Mouse (Mus musculus) fibroblast of lung, adult 2 months (primary cell): ENCODE data around the gene Wfdc16.
"Not testable (repeated sequence)": the region's sequence is repeated elsewhere in the genome, so short reads cannot be mapped to it uniquely, and the experiment has no call there.

Experiments
- DNase-seq: peaks from one replicate; pipeline ENCODE4 v3.0.0-alpha.2; 2011; ENCODE audit warnings: low read depth

The Wfdc16 gene

GRCm38 (mm10) chr2:164638696-164639095 is at the start of gene Wfdc16:
Gene Wfdc16, minus strand, starts transcription at chr2:164638796.
- no peak for DNase-seq

- DNase-seq: no peak
Measured at GRCm38 (mm10) chr2:164684807-164685206, 46.2 kb upstream of the Wfdc16 start, which contains the start of gene Wfdc13. Gene Wfdc13, plus strand, starts transcription at chr2:164685107.

- no peak for DNase-seq
Measured at GRCm38 (mm10) chr2:164679906-164680305, 41.3 kb upstream of the Wfdc16 start.

- DNase-seq: peak; percentile 29
Measured at GRCm38 (mm10) chr2:164678848-164679625, 40.4 kb upstream of the Wfdc16 start.

GRCm38 (mm10) chr2:164676916-164677685 is 38.5 kb upstream of the Wfdc16 start:
- DNase-seq: no peak

- no peak for DNase-seq
Measured at GRCm38 (mm10) chr2:164676103-164676502, 37.5 kb upstream of the Wfdc16 start.

- no peak for DNase-seq
Measured at GRCm38 (mm10) chr2:164673987-164674386, 35.4 kb upstream of the Wfdc16 start, which contains the start of gene Wfdc11. Gene Wfdc11, minus strand, starts transcription at chr2:164674087.

GRCm38 (mm10) chr2:164670938-164671337 is 32.3 kb upstream of the Wfdc16 start:
- DNase-seq: no peak

GRCm38 (mm10) chr2:164670261-164670660 is 31.7 kb upstream of the Wfdc16 start:
- DNase-seq: no peak

GRCm38 (mm10) chr2:164664851-164665250 is 26.3 kb upstream of the Wfdc16 start:
- no peak for DNase-seq

GRCm38 (mm10) chr2:164656483-164656882 is 17.9 kb upstream of the Wfdc16 start, which contains the start of gene Wfdc9:
Gene Wfdc9, minus strand, starts transcription at chr2:164656583.
- DNase-seq: no peak

GRCm38 (mm10) chr2:164655858-164656257 is 17.3 kb upstream of the Wfdc16 start, which contains the start of gene Wfdc10:
Gene Wfdc10, plus strand, starts transcription at chr2:164656046.
- DNase-seq: no peak

- DNase-seq: no peak
Measured at GRCm38 (mm10) chr2:164641881-164642673, 3.5 kb upstream of the Wfdc16 start.

- DNase-seq: no peak
Measured at GRCm38 (mm10) chr2:164641129-164641528, 2.5 kb upstream of the Wfdc16 start.

GRCm38 (mm10) chr2:164635266-164635665 is 3.3 kb downstream of the Wfdc16 start:
- no peak for DNase-seq

- DNase-seq: no peak
Measured at GRCm38 (mm10) chr2:164621775-164622174, 16.8 kb downstream of the Wfdc16 start.

- DNase-seq: no peak
Measured at GRCm38 (mm10) chr2:164619050-164619449, 19.5 kb downstream of the Wfdc16 start.

GRCm38 (mm10) chr2:164615386-164615785 is 23.2 kb downstream of the Wfdc16 start:
- DNase-seq: no peak

GRCm38 (mm10) chr2:164613471-164613870 is 25.1 kb downstream of the Wfdc16 start, which contains the start of the genes Wfdc6b and Wfdc8:
Gene Wfdc6b, plus strand, starts transcription at chr2:164613522.
Gene Wfdc8, minus strand, starts transcription at chr2:164613626.
- not testable (repeated sequence) for DNase-seq

GRCm38 (mm10) chr2:164608781-164609180 is 29.8 kb downstream of the Wfdc16 start:
- no peak for DNase-seq

- DNase-seq: peak; percentile 56
Measured at GRCm38 (mm10) chr2:164604411-164604810, 34.2 kb downstream of the Wfdc16 start.

- no peak for DNase-seq
Measured at GRCm38 (mm10) chr2:164603482-164603881, 35.1 kb downstream of the Wfdc16 start.
